Mouse (Mus musculus) G1E (cell line): ENCODE data around the gene Fndc4. TPM values are rescaled to one million over a fixed set of nuclear protein-coding genes. Genes with fewer than 3 reads are reported as not detected.

Experiments used
- ATAC-seq: 2 replicates; pipeline ENCODE4 v1.8.0; 2016; ENCODE audit warnings: mild to moderate bottlenecking; ENCODE audit not compliant: insufficient number of reproducible peaks, poor library complexity, low FRiP score, severe bottlenecking; ENCODE audit errors: extremely low read depth
- DNase-seq: peaks from one replicate; pipeline ENCODE4 v3.0.0; 2012; ENCODE audit warnings: low spot score
- H3K27me3 ChIP-seq: 2 replicates; pipeline ENCODE4 v1.6.1; 2012; ENCODE audit warnings: mild to moderate bottlenecking, low read length, inconsistent platforms; ENCODE audit not compliant: insufficient read depth
- H3K36me3 ChIP-seq: replicated peaks from 2 replicates; pipeline ENCODE3; 2012; ENCODE audit warnings: mild to moderate bottlenecking, inconsistent platforms
- H3K4me1 ChIP-seq: 2 replicates; pipeline ENCODE4 v1.6.1; 2012; ENCODE audit warnings: low read depth, low read length, inconsistent platforms, mixed read lengths; ENCODE audit not compliant: insufficient read depth
- H3K4me3 ChIP-seq: 2 replicates; pipeline ENCODE4 v1.5.1; 2012; ENCODE audit warnings: low read depth, mild to moderate bottlenecking, inconsistent platforms, low read length, moderate library complexity, mixed read lengths
- H3K9me3 ChIP-seq: replicated peaks from 2 replicates; pipeline ENCODE4 v1.6.1; 2012; ENCODE audit warnings: inconsistent platforms
- CTCF ChIP-seq: IDR thresholded peaks from 2 replicates; pipeline ENCODE4 v1.5.1; 2012; ENCODE audit warnings: low read depth, low read length, inconsistent platforms, mixed read lengths
- GATA1 ChIP-seq: IDR thresholded peaks from 2 replicates; pipeline ENCODE4 v1.6.1; 2012; ENCODE audit warnings: borderline replicate concordance, low read length, inconsistent platforms, mixed read lengths
- GATA2 ChIP-seq: IDR thresholded peaks from 2 replicates; pipeline ENCODE4 v1.6.1; 2012; ENCODE audit warnings: low read depth, low read length, inconsistent platforms, borderline replicate concordance
- POLR2AphosphoS5 ChIP-seq: IDR thresholded peaks from 2 replicates; pipeline ENCODE4 v1.6.1; 2012; ENCODE audit warnings: low read depth, low read length, inconsistent platforms; ENCODE audit not compliant: insufficient replicate concordance
- TAL1 ChIP-seq: conservative IDR thresholded peaks from 2 replicates; pipeline ENCODE4 v1.6.1; 2012; ENCODE audit warnings: low read depth, low read length, inconsistent platforms, mixed read lengths
- polyA plus RNA-seq: library from polyadenylated mRNA; stranded (reverse); fragments of >175 nt; gene quantifications from 2 replicates; pipeline ENCODE4 v1.2.3, GENCODE M21; 2012
- total RNA-seq, 2 experiments: library from RNA; stranded (forward) in 1 of 2; stranded (reverse) in 1 of 2; fragments of 200-1000 nt in 1 of 2; fragments of >200 nt in 1 of 2; fragmentation: Nextera tagmentation in 1 of 2; gene quantifications; 2 replicates each; pipeline ENCODE4 v1.2.3; 2014 to 2017

The Fndc4 gene
- total and polyA plus RNA-seq, 3 experiments = 0.38 TPM; not detected in 2

DNA sequence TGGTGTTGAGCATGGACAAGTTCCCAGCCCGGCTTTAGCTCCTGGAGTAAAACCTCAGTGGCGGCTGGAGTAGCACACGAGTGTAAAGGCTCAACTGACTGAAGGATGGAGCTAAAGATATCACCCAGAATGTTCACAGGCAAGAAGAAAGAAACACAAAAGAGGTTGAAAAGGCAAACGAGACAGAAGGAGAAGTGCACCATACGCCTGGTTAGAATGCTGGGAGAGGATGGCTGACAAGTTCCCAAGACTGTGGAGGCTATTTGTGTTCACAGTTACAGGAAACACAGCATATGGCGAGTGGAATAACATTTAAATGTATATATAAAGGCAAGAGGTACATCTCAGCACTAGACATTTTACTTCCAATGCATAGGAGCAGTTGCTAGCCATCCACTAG, 22.9 kb downstream of the Fndc4 start:
- Histone ChIP-seq H3K9me3 (no peaks in the 10 kb centered on the region), H3K27me3 (no peaks in the 10 kb centered on the region), H3K4me1 (no peaks in the 10 kb centered on the region), H3K36me3 (peaks cover 75% of the 10 kb centered on the region), H3K4me3 (no peak overlapping the region)
- DNase-seq (no peak), ATAC-seq (no peak)
- no peak for TF ChIP-seq TAL1
- no peak for TF ChIP-seq POLR2AphosphoS5

DNA sequence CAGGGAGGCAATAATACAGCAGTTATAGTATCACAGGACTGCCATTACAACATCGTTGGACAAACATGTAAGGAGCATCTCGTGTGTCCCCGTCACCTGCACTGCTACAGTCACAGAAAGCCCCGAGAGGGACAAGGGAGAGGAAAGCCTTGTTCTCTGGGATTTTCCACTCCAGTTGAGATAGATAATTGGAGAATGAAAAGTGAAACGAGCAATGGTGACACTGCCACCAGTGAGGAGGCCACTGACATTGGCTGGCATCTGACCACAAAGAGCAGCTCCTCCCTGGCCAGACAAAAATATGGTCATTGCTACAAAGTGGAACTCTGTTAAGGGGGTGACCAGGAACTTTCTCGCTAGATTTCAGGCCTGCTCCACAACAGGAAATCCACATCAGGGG, 28.2 kb downstream of the Fndc4 start:
- no peaks in the 10 kb centered on the region for H3K4me1 ChIP-seq
- DNase-seq (no peak), ATAC-seq (no peak)
- peaks cover 90% of the 10 kb centered on the region for H3K36me3 ChIP-seq
- H3K4me3 ChIP-seq = no peak overlapping the region
- no peaks in the 10 kb centered on the region for H3K9me3 ChIP-seq
- no peak for TF ChIP-seq GATA1
- no peak for TF ChIP-seq POLR2AphosphoS5
- no peak for TF ChIP-seq CTCF
- TF ChIP-seq GATA2 = no peak
- TF ChIP-seq TAL1 = no peak
- no peaks in the 10 kb centered on the region for H3K27me3 ChIP-seq

DNA sequence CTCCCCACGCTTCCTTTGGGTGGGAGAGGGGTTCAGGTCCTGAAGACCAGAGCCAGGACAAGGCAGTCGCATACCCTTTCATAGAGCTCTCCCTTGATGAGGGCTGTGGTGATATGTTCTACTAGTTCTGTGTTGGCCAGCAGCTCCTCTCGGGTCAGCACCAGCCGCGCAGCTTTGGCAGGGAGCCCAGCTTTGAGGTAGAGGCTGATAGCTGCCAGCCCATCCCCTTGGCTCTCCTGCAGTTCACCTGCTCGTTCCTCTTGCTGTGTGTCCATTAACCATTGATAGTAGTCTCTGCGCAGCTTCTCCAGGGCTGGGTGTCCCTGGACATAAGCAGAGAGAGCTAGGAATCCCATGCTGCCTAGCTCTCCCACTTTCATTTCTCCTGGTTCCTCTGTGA, 29.8 kb downstream of the Fndc4 start:
- no peaks in the 10 kb centered on the region for H3K4me1 ChIP-seq
- no peak for ATAC-seq
- no peak overlapping the region for H3K4me3 ChIP-seq
- no peak for DNase-seq
- H3K27me3 ChIP-seq = no peaks in the 10 kb centered on the region
- H3K36me3 ChIP-seq = peaks cover 92% of the 10 kb centered on the region
- no peaks in the 10 kb centered on the region for H3K9me3 ChIP-seq
- no peak for TF ChIP-seq POLR2AphosphoS5
- TF ChIP-seq GATA2 = no peak
- TF ChIP-seq CTCF = no peak
- TF ChIP-seq TAL1 = no peak

DNA sequence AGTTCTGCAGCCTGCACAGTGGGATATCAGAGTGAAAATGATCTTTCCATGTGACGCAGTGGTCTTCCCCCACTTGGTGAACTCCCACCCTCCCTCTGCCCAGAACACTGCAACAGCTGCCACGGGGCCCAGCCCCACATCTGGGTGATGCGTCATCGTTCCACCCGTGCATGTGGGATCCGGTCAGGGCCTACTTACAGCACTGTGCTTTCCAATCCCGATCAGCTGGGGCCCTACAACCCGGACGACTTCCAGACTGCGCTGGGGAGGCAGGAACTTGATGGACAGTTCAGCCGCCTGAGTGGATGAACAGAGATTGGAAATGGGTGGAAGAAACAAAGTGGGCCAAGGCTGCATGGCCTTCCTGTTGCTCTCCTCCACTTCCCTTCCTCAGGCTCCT, 38.3 kb downstream of the Fndc4 start:
- Histone ChIP-seq H3K4me1 (peaks cover 17% of the 10 kb centered on the region), H3K27me3 (no peaks in the 10 kb centered on the region), H3K4me3 (no peak overlapping the region), H3K9me3 (no peaks in the 10 kb centered on the region), H3K36me3 (peaks cover 90% of the 10 kb centered on the region)
- TF ChIP-seq CTCF = no peak
- no peak for TF ChIP-seq GATA1
- no peak for TF ChIP-seq TAL1
- TF ChIP-seq GATA2 = no peak
- no peak for TF ChIP-seq POLR2AphosphoS5
- DNase-seq (no peak), ATAC-seq (no peak)

DNA sequence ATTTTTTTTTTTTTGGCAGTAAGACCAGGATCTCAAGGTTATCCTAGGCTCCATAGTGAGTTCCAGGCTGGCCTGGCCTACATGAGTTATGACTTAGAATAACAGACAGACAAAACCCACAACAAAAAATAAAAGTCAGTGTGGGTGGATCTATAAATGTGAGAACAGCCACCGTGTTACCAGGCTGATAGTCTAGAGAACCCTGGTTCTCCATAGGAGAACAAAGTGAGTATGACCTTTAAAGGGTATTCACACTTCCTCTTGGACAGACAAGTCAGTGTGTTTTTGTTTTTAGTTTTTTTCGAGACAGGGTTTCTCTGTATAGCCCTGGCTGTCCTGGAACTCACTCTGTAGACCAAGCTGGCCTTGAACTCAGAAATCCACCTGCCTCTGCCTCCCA, 39.9 kb downstream of the Fndc4 start:
- ATAC-seq (no peak), DNase-seq (no peak)
- Histone ChIP-seq H3K4me1 (peaks cover 33% of the 10 kb centered on the region), H3K27me3 (no peaks in the 10 kb centered on the region), H3K4me3 (no peak overlapping the region), H3K36me3 (peaks cover 87% of the 10 kb centered on the region), H3K9me3 (no peaks in the 10 kb centered on the region)
- TF ChIP-seq GATA2 (no peak), GATA1 (no peak), TAL1 (no peak), CTCF (no peak), POLR2AphosphoS5 (no peak)

DNA sequence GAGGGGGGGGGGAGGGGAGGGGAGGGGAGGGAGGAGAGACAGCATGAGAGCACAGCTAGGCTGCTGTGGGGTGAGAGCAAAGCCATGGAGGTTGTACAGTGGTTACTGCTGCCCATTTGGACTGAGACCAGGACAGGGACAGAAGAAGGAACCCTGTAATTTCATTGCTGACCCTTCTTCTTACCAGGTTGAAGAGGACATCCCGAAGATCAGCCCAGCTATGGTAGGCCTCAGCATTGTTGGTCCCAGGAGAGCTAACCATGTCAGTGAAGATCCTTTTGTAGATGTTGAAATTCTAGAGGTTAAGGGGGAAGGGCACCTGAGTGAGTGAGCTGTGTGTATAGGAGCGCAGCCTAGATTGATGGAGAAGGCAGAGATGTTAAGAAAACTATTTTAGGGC, 40.5 kb downstream of the Fndc4 start:
- H3K36me3 ChIP-seq = peaks cover 87% of the 10 kb centered on the region
- H3K4me1 ChIP-seq = peaks cover 39% of the 10 kb centered on the region
- no peak for TF ChIP-seq CTCF
- H3K9me3 ChIP-seq = no peaks in the 10 kb centered on the region
- no peak for DNase-seq
- no peak for ATAC-seq
- no peak overlapping the region for H3K4me3 ChIP-seq
- H3K27me3 ChIP-seq = no peaks in the 10 kb centered on the region

DNA sequence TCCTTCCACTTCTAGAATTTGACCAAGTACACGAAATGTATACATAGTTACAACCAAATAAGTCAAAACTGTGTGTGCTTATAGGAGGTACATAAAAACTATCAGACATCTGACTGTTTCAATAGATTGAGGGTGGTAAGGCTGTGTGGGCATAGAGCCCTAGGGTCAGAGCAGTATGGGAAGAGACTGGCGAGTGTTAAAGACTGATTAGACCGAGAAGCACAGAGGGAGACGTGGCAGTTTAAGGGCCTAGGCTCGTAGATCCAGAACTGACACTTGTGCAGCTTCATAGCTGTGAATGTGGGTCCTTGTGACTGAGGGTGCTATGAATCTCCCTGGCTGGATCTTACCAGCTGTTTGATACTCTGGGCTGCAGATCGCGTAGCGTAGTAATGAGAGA, 41.0 kb downstream of the Fndc4 start:
- Histone ChIP-seq H3K36me3 (peaks cover 87% of the 10 kb centered on the region), H3K9me3 (no peaks in the 10 kb centered on the region), H3K27me3 (no peaks in the 10 kb centered on the region), H3K4me1 (peaks cover 43% of the 10 kb centered on the region), H3K4me3 (no peak overlapping the region)
- DNase-seq = no peak
- no peak for ATAC-seq
- TF ChIP-seq GATA1 (no peak), GATA2 (no peak), POLR2AphosphoS5 (no peak), CTCF (no peak), TAL1 (no peak)
